Mouse (Mus musculus): ENCODE results near the gene Atp5d.

Gene Atp5d

GRCm38 (mm10) chr10:80118552-80118951 lies 19.9 kb upstream of the Atp5d start:
- DNase-seq = no peak

GRCm38 (mm10) chr10:80120146-80120545 lies 18.3 kb upstream of the Atp5d start:
- no peak for DNase-seq

- DNase-seq = no peak
Measured at GRCm38 (mm10) chr10:80121639-80122038, 16.8 kb upstream of the Atp5d start.

- no peak for DNase-seq
Measured at GRCm38 (mm10) chr10:80123932-80124562, 14.4 kb upstream of the Atp5d start.

GRCm38 (mm10) chr10:80127920-80128319 lies 10.5 kb upstream of the Atp5d start:
- no peak for DNase-seq

- DNase-seq = peak in 1 of 2 experiments; percentile 55
Measured at GRCm38 (mm10) chr10:80129846-80130245, 8.6 kb upstream of the Atp5d start.

- DNase-seq = peak; percentile 73 to 85
Measured at GRCm38 (mm10) chr10:80130403-80131031, 7.9 kb upstream of the Atp5d start.

- peak in 1 of 2 experiments; percentile 51 for DNase-seq
Measured at GRCm38 (mm10) chr10:80131316-80131951, 7.0 kb upstream of the Atp5d start.

- DNase-seq = no peak
Measured at GRCm38 (mm10) chr10:80131952-80132350, 6.5 kb upstream of the Atp5d start.

- DNase-seq = peak in 1 of 2 experiments; percentile 71
Measured at GRCm38 (mm10) chr10:80133226-80133849, 5.1 kb upstream of the Atp5d start.

- DNase-seq = peak; percentile 53 to 78
Measured at GRCm38 (mm10) chr10:80134421-80134820, 4.0 kb upstream of the Atp5d start.

GRCm38 (mm10) chr10:80135161-80135560 lies 3.3 kb upstream of the Atp5d start:
- DNase-seq = no peak

GRCm38 (mm10) chr10:80135641-80136040 lies 2.8 kb upstream of the Atp5d start:
- no peak for DNase-seq

GRCm38 (mm10) chr10:80136179-80136951 lies 2.1 kb upstream of the Atp5d start:
- DNase-seq = peak in 1 of 2 experiments; percentile 43

- peak in 1 of 2 experiments; percentile 57 for DNase-seq
Measured at GRCm38 (mm10) chr10:80136952-80137625, 1.3 kb upstream of the Atp5d start.

GRCm38 (mm10) chr10:80137626-80138552 lies 543 bp upstream of the Atp5d start:
- no peak for DNase-seq

GRCm38 (mm10) chr10:80139439-80139775 lies 975 bp downstream of the Atp5d start:
- no peak for DNase-seq

- DNase-seq = no peak
Measured at GRCm38 (mm10) chr10:80139975-80140665, 1.7 kb downstream of the Atp5d start.

- DNase-seq = no peak
Measured at GRCm38 (mm10) chr10:80140666-80141035, 2.2 kb downstream of the Atp5d start, which contains the start of gene Cbarp. Gene Cbarp (minus strand): TSS chr10:80140835.

- DNase-seq = peak; percentile 96 to 99
Measured at GRCm38 (mm10) chr10:80141243-80141642, 2.8 kb downstream of the Atp5d start.

Data from kidney, postnatal 25 days (tissue).